Mouse (Mus musculus): ENCODE data around the gene Plekhh3.

DNA sequence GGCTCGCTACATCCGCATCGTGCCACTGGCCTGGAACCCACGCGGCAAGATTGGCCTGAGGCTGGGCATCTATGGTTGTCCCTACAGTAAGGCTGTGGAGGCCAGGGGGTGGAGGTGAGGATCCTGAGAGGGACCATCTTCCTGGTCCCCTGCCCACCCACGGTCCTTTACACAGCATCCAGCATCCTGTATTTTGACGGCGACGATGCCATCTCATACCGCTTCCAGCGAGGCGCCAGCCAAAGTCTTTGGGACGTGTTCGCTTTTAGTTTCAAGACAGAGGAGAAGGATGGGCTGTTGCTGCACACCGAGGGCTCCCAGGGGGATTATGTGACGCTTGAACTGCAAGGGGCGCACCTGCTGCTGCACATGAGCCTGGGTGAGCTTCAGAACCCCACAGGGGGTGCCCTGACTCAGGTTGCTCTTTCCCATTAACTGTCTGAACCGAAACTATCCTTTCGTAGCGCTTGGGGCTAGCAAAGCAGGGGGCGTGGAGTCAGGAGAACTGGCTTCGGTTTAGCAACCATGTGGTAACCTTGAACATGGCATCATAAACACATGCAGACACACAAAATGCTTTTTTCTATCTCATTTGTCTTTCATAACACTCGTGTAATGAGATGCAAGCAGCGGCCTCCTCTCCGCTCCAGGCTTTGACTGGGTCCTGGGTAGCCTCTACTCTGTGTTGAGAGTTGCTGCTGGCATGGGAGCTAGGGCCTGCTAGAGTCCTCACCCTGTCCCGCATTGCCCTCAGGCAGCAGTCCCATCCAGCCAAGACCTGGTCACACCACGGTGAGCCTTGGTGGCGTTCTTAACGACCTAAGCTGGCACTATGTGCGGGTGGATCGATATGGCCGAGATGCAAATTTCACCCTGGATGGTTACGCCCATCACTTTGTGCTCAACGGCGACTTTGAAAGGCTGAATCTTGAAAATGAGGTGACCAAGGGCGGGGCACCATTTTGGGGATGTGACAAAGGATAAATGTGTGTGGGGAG lies 7.2 kb upstream of the Plekhh3 start:
- no peak for TF ChIP-seq POLR2A (IDR thresholded peaks at IDR 0.05; ENCODE audit: insufficient read depth, low read length)
- no peak for TF ChIP-seq EP300 (IDR thresholded peaks at IDR 0.05; ENCODE audit: insufficient read depth, low read depth, low read length)
- TF ChIP-seq CTCF (IDR thresholded peaks at IDR 0.05; ENCODE audit: low read depth, low read length): no peak

All from ES-Bruce4 (cell line).